Mouse (Mus musculus) liver, embryonic 11.5 days (tissue): ENCODE measurements around the gene Ptpn4. TPM values are rescaled to one million over a fixed set of nuclear protein-coding genes. Genes with fewer than 3 reads are reported as not detected.
A peak's percentile ranks its signal among the peaks of the same experiment; 100 is the strongest.

Source experiments
- ATAC-seq: fragments of 200-750 bp; cut with Nextera tagmentation; replicated peaks from 2 replicates; pipeline ENCODE4 v1.8.0; 2017; ENCODE audit warnings: moderate number of reproducible peaks, mild to moderate bottlenecking, moderate TSS enrichment, moderate library complexity; ENCODE audit not compliant: low FRiP score
- DNase-seq: peaks from one replicate; pipeline ENCODE4 v3.0.0-alpha.2; 2017; ENCODE audit warnings: low spot score
- H3K27ac ChIP-seq: fragments of 300-500 bp; sonication (generic); 2 replicates; pipeline ENCODE4 v1.5.1; 2014; ENCODE audit warnings: mild to moderate bottlenecking, low read depth, low read length, control low read depth
- H3K27me3 ChIP-seq: fragments of 300-500 bp; sonication (generic); replicated peaks from 2 replicates; pipeline ENCODE4 v1.6.1; 2014; ENCODE audit warnings: low read length, mixed read lengths; ENCODE audit not compliant: control insufficient read depth, insufficient read depth
- H3K36me3 ChIP-seq: fragments of 300-500 bp; sonication (generic); 2 replicates; pipeline ENCODE4 v1.6.1; 2014; ENCODE audit warnings: mild to moderate bottlenecking, low read length, moderate library complexity, mixed read lengths; ENCODE audit not compliant: control insufficient read depth, insufficient read depth
- H3K4me1 ChIP-seq: fragments of 300-500 bp; sonication (generic); replicated peaks from 2 replicates; pipeline ENCODE4 v1.6.1; 2014; ENCODE audit warnings: low read length, mixed read lengths; ENCODE audit not compliant: control insufficient read depth, insufficient read depth
- H3K4me2 ChIP-seq: fragments of 300-500 bp; sonication (generic); 2 replicates; pipeline ENCODE4 v1.6.1; 2014; ENCODE audit warnings: mild to moderate bottlenecking, control low read depth, moderate library complexity
- H3K4me3 ChIP-seq: fragments of 300-500 bp; sonication (generic); 2 replicates; pipeline ENCODE4 v1.5.1; 2014; ENCODE audit warnings: low read depth, low read length, control low read depth
- H3K9ac ChIP-seq: fragments of 300-500 bp; sonication (generic); 2 replicates; pipeline ENCODE4 v1.6.1; 2014; ENCODE audit warnings: low read depth, low read length, control low read depth
- H3K9me3 ChIP-seq: fragments of 300-500 bp; sonication (generic); 2 replicates; pipeline ENCODE4 v1.6.1; 2016; ENCODE audit warnings: low read length, inconsistent platforms, mixed read lengths; ENCODE audit not compliant: control insufficient read depth
- WGBS: fragments of 180-500 bp; shearing (Covaris S2); extraction: QIAGEN DNeasy Blood & Tissue Kit; methylation state at CpG from one replicate; pipeline ENCODE4 v1.1.7; 2014; 5-methylcytosine and 5-hydroxymethylcytosine counted together
- polyA plus RNA-seq: library from polyadenylated mRNA; unstranded; fragments of >200 nt; fragmentation: Nextera tagmentation; extraction: Ambion mirVana; gene quantifications from 2 replicates; pipeline ENCODE4 v1.2.1, GENCODE M21; 2014

Ptpn4 gene
- 5.4 and 7.2 TPM in 2 replicates for polyA plus RNA-seq

DNA sequence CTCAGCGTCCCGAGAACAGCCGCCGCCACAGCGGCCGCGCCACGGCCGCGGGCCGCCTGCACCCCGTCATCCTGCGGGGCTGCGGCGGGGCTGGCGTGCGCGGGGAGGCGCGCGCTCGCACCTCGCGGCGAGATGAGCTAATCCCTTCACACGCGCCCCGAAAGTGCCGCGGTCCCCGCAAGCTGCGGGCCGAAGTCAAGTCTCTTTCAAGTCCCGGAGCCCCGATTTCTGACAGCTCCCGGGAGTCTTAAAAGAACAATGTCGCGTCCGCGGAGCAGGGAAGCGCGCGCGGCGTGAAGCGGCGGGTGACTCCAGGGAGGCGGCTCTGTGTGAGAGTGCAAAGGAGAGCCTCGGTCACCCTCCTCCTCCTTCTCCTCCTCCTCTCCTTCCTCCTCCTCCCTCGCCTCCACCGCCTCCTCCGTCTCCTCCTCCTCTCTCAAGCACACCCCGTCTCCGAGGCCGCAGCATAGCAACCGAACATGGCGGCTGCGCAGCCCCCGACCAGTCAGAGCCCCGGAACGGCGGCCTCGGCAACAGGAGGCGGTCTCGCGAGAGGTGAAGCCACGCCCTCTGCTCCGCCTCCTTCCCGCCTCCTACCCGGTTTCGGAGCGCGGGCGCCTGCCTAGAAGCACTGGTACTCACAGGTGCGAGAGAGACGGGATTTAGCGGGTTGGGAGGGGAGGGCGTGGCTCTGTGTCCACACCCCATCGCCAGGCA lies at the start of gene Ptpn4:
Gene Ptpn4 (minus strand): TSS at position 579 of the 717 bp plus-strand sequence.
- H3K4me3 ChIP-seq = peak within 1 kb of the TSS; percentile 89

DNA sequence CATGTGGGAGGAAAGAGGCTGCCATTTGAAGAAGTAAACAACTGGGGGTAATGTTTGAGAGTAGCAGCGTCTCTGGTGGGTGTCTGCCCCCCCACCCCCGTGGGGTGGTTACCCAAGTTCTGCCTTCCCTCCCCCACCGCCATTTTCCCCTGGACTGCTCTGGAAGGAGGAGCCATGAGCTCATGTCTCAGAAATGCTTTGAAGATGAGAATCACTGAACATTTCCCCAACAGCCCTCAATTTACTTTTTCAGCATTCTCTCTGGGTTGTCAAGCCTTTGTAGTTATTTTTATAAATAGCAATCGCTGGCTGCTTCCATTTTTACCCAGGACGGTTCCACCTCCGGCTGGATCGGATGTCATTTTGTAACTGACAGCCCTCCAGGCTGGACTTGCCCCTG lies 48.9 kb upstream of the Ptpn4 start:
- no peak overlapping the region for H3K9ac ChIP-seq
- no peak for DNase-seq
- no peak overlapping the region for H3K27ac ChIP-seq
- no peaks in the 10 kb centered on the region for H3K4me1 ChIP-seq
- H3K4me2 ChIP-seq = no peak overlapping the region
- no peak for ATAC-seq
- no peaks in the 10 kb centered on the region for H3K36me3 ChIP-seq
- H3K4me3 ChIP-seq = no peak overlapping the region
- H3K9me3 ChIP-seq = no peaks in the 10 kb centered on the region
- no peaks in the 10 kb centered on the region for H3K27me3 ChIP-seq
- 64% methylated on average over 7 of the region's 7 CpGs for WGBS

More for the DNA sequence above, at the start of gene Ptpn4:
- H3K9ac ChIP-seq = peak within 1 kb of the TSS; percentile 87
- DNase-seq = peak; percentile 99
- peak; percentile 99 for ATAC-seq
- peaks cover 8% of the 10 kb centered on the region for H3K4me1 ChIP-seq
- H3K4me2 ChIP-seq = peak within 1 kb of the TSS; percentile 85
- H3K36me3 ChIP-seq = no peaks in the 10 kb centered on the region
- peak within 1 kb of the TSS; percentile 77 for H3K27ac ChIP-seq
- H3K27me3 ChIP-seq = no peaks in the 10 kb centered on the region
- H3K9me3 ChIP-seq = no peaks in the 10 kb centered on the region
- WGBS = under 1% methylated on average over 65 of the region's 79 CpGs

DNA sequence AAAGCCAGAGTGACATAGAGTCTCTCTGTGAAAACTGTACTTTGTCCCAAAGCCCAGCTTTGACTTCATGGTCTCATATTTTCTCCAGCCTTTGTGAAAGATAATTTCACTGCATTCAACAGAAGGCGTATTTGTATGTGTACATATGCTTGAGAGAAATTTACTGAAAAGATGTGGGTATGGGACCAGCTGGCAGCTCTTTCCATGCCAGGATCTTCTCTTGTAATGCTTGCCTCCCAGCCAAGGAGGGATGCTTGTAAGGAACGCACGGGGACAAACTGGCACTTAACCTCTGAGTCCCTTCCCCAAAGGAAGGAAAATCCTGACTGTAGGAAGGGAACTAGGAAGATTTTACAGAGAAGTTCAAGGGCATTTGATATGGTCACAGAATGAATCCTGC lies 46.9 kb upstream of the Ptpn4 start:
- no peak for DNase-seq
- Histone ChIP-seq H3K4me3 (no peak overlapping the region), H3K4me1 (no peaks in the 10 kb centered on the region), H3K27ac (no peak overlapping the region), H3K36me3 (no peaks in the 10 kb centered on the region), H3K9me3 (no peaks in the 10 kb centered on the region), H3K4me2 (no peak overlapping the region), H3K27me3 (no peaks in the 10 kb centered on the region), H3K9ac (no peak overlapping the region)
- 88% methylated on average over 3 of the region's 3 CpGs for WGBS
- no peak for ATAC-seq

DNA sequence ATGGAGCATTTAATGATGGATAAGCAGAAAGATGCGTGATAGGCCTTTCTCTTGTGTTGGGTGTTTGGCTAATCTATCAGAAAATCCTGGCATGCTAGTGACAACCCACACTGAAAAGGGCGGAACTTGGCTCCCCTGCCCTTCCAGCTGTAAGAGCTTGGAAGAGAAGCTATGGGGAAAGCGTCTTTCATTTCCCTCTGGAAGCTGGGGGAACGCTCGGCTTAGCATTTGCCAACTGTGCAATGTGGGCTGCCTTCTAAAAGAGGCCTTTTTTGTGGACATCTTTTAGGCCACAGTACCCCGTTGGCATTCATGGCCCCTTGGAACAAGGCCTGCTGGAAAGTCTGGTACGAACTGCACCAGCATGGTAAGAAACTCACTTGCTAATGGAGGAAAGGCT lies 41.5 kb upstream of the Ptpn4 start:
- Histone ChIP-seq H3K4me2 (no peak overlapping the region), H3K36me3 (no peaks in the 10 kb centered on the region), H3K9me3 (no peaks in the 10 kb centered on the region), H3K4me3 (no peak overlapping the region), H3K27me3 (no peaks in the 10 kb centered on the region), H3K27ac (no peak overlapping the region), H3K4me1 (no peaks in the 10 kb centered on the region), H3K9ac (no peak overlapping the region)
- DNase-seq (no peak), ATAC-seq (no peak)
- WGBS = 87% methylated on average over 7 of the region's 7 CpGs

DNA sequence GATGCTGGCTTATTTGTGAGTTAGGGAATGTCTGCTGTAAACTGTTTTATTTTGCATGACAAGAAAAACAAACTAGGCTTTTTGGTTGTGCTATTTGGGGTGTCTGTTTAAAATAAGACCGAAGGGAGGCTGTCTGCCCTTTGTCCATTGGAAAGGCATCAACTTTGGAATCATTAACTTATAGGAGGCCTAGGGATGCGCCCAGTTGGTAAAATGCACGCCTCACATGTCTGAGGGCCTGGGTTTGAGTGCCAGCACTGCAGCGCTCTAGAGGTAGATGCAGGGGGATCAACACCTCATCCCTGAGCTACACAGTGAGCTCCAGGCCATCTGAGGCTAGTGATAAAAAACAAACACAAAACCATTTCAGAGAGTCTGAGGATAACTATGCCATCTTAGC lies 40.1 kb upstream of the Ptpn4 start:
- DNase-seq = no peak
- no peaks in the 10 kb centered on the region for H3K36me3 ChIP-seq
- no peak overlapping the region for H3K4me2 ChIP-seq
- no peaks in the 10 kb centered on the region for H3K27me3 ChIP-seq
- H3K4me3 ChIP-seq = no peak overlapping the region
- H3K27ac ChIP-seq = no peak overlapping the region
- WGBS = 79% methylated on average over 4 of the region's 4 CpGs
- no peak for ATAC-seq
- H3K9ac ChIP-seq = no peak overlapping the region
- H3K9me3 ChIP-seq = no peaks in the 10 kb centered on the region
- H3K4me1 ChIP-seq = no peaks in the 10 kb centered on the region

DNA sequence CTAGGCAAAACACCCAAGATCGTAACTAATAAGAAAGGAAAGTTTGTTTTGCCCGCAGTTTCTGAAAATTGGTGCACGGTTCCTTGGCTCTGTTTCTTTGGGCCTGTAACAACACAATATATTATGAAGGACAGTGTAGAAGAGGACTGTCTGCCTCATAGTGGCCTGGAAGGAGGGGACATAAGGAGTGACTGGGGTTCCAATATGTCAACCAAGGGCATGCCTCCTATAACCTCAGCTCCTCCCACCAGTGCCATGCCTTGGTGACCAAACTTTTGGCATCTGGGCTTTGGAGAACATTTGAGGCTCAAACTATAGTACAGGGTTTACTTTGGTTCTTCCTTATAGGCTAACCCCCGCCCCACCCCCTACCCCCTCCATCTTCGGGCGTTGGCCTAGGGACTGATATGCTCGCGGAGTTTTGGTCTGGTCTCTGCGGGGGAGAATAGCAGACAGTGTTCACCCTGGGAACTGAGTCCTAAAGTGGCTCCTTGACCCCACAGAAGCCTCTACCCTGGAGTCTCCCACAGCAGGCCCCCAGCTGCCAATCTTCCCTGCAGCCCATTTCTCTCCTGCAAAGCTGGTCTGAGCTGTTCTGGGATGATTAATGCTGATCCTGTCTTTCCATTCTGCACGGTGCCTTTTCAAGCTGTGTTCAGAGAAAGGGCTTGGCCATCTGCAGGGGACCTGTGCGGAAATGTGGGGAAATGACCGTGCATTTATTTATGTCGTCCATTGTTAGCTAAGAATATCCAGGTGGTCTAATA lies 31.2 kb upstream of the Ptpn4 start:
- DNase-seq = no peak

DNA sequence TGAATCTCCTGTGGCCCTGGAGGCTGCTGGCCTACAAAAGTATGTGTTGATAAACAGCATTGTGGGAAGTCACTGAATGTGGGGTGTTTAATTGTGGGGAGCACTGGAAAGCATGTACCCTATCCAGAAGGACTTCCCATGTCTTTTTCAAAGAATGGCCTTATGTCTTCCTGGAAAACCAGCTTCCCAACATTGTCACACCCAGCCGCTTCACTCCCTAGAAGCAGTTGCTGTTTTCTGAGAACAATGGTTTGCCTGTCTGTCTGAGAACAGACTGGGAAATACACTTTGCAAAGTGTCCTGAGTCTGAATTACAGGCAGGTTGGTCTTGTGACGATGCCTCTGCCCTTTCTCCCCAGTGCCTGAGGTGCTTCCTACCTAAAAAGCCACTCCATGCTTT lies 29.9 kb upstream of the Ptpn4 start:
- Histone ChIP-seq H3K9me3 (no peaks in the 10 kb centered on the region), H3K36me3 (no peaks in the 10 kb centered on the region), H3K4me2 (no peak overlapping the region), H3K27ac (no peak overlapping the region), H3K4me3 (no peak overlapping the region), H3K27me3 (no peaks in the 10 kb centered on the region), H3K4me1 (no peaks in the 10 kb centered on the region), H3K9ac (no peak overlapping the region)
- 80% methylated on average over 2 of the region's 2 CpGs for WGBS
- ATAC-seq (no peak), DNase-seq (no peak)

More for the DNA sequence above, 31.2 kb upstream of the Ptpn4 start:
- Histone ChIP-seq H3K4me1 (no peaks in the 10 kb centered on the region), H3K4me3 (no peak overlapping the region), H3K9me3 (no peaks in the 10 kb centered on the region), H3K36me3 (no peaks in the 10 kb centered on the region), H3K9ac (no peak overlapping the region), H3K27ac (no peak overlapping the region), H3K4me2 (no peak overlapping the region), H3K27me3 (no peaks in the 10 kb centered on the region)
- no peak for ATAC-seq
- 76% methylated on average over 13 of the region's 13 CpGs for WGBS

DNA sequence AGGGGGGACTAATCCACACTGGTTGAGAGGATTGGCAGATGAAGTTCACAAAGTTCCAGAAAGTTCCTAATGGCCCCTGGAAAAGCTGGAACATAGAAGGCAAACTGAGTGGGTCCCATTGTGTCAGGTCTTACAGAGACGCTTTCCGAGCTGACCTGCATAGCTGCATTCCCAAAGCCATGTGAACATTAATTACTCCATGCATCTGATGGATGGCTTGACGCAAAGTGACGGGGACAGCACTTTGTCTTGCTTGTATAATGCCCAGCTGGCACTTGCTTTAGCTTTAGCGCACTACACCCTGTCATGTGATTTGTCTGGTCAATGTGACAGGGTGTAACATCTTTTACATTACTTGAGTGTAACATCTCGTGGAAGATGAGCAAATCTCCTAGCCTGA lies 27.9 kb upstream of the Ptpn4 start:
- no peaks in the 10 kb centered on the region for H3K27me3 ChIP-seq
- no peak overlapping the region for H3K27ac ChIP-seq
- H3K9me3 ChIP-seq = no peaks in the 10 kb centered on the region
- ATAC-seq (no peak), DNase-seq (no peak)
- no peaks in the 10 kb centered on the region for H3K4me1 ChIP-seq
- H3K4me3 ChIP-seq = no peak overlapping the region
- WGBS = 80% methylated on average over 6 of the region's 6 CpGs
- no peaks in the 10 kb centered on the region for H3K36me3 ChIP-seq
- H3K4me2 ChIP-seq = no peak overlapping the region
- H3K9ac ChIP-seq = no peak overlapping the region
